Mouse (Mus musculus): Measurements from ENCODE around the gene Odf4. TPM values are rescaled to one million over a fixed set of nuclear protein-coding genes. Genes with fewer than 3 reads are reported as not detected.
"Not testable (repeated sequence)": the region's sequence is repeated elsewhere in the genome, so short reads cannot be mapped to it uniquely, and the experiment has no call there.

Odf4 gene
- total RNA-seq, 2 experiments from 2014 or later = 0.45 to 0.62 TPM

- DNase-seq (ENCODE audit: low spot score in 2 of 2) = no peak
Observed at GRCm38 (mm10) chr11:68946806-68947440, 20.0 kb upstream of the Odf4 start.

- DNase-seq (ENCODE audit: low spot score in 2 of 2) = no peak
Observed at GRCm38 (mm10) chr11:68946001-68946400, 19.1 kb upstream of the Odf4 start.

- DNase-seq (ENCODE audit: low spot score in 2 of 2) = no peak
Observed at GRCm38 (mm10) chr11:68945245-68945644, 18.4 kb upstream of the Odf4 start.

GRCm38 (mm10) chr11:68942731-68943130 lies 15.8 kb upstream of the Odf4 start:
- no peak for DNase-seq (ENCODE audit: low spot score in 2 of 2)

GRCm38 (mm10) chr11:68940516-68940915 lies 13.6 kb upstream of the Odf4 start:
- DNase-seq (ENCODE audit: low spot score in 2 of 2) = no peak

- DNase-seq (ENCODE audit: low spot score in 2 of 2) = peak; percentile 77 to 84
Observed at GRCm38 (mm10) chr11:68939451-68940304, 12.8 kb upstream of the Odf4 start.

- DNase-seq (ENCODE audit: low spot score in 2 of 2) = not testable (repeated sequence)
Observed at GRCm38 (mm10) chr11:68936951-68937350, 10.1 kb upstream of the Odf4 start.

GRCm38 (mm10) chr11:68933885-68934507 lies 7.1 kb upstream of the Odf4 start:
- no peak for DNase-seq (ENCODE audit: low spot score in 2 of 2)

GRCm38 (mm10) chr11:68929947-68930346 lies 3.1 kb upstream of the Odf4 start:
- DNase-seq (ENCODE audit: low spot score in 2 of 2) = no peak

GRCm38 (mm10) chr11:68924749-68925148 lies 2.1 kb downstream of the Odf4 start:
- no peak for DNase-seq (ENCODE audit: low spot score in 2 of 2)

- no peak for DNase-seq (ENCODE audit: low spot score in 2 of 2)
Observed at GRCm38 (mm10) chr11:68923191-68923590, 3.7 kb downstream of the Odf4 start.

GRCm38 (mm10) chr11:68914566-68914965 lies 12.3 kb downstream of the Odf4 start:
- DNase-seq (ENCODE audit: low spot score in 2 of 2) = no peak

- no peak for DNase-seq (ENCODE audit: low spot score in 2 of 2)
Observed at GRCm38 (mm10) chr11:68911531-68912177, 15.2 kb downstream of the Odf4 start.

- DNase-seq (ENCODE audit: low spot score in 2 of 2) = no peak
Observed at GRCm38 (mm10) chr11:68908846-68909503, 17.9 kb downstream of the Odf4 start.

GRCm38 (mm10) chr11:68907251-68907650 lies 19.6 kb downstream of the Odf4 start:
- DNase-seq (ENCODE audit: low spot score in 2 of 2) = no peak

GRCm38 (mm10) chr11:68906461-68906790 lies 20.5 kb downstream of the Odf4 start:
- DNase-seq (ENCODE audit: low spot score in 2 of 2) = no peak

GRCm38 (mm10) chr11:68905665-68906460 lies 21.0 kb downstream of the Odf4 start:
- no peak for DNase-seq (ENCODE audit: low spot score in 2 of 2)

- no peak for DNase-seq (ENCODE audit: low spot score in 2 of 2)
Observed at GRCm38 (mm10) chr11:68905138-68905531, 21.7 kb downstream of the Odf4 start.

GRCm38 (mm10) chr11:68904375-68905137 lies 22.3 kb downstream of the Odf4 start:
- peak; percentile 81 to 82 for DNase-seq (ENCODE audit: low spot score in 2 of 2)

GRCm38 (mm10) chr11:68903775-68904174 lies 23.1 kb downstream of the Odf4 start:
- no peak for DNase-seq (ENCODE audit: low spot score in 2 of 2)

Data from layer of hippocampus, postnatal 10 days (tissue).